Mouse (Mus musculus): ENCODE data around the gene Tmem150a. TPM values are rescaled to one million over a fixed set of nuclear protein-coding genes. Genes with fewer than 3 reads are reported as not detected.

Gene Tmem150a
- polyA plus RNA-seq, 1 experiment from 2014 or later = 11.3 TPM

DNA sequence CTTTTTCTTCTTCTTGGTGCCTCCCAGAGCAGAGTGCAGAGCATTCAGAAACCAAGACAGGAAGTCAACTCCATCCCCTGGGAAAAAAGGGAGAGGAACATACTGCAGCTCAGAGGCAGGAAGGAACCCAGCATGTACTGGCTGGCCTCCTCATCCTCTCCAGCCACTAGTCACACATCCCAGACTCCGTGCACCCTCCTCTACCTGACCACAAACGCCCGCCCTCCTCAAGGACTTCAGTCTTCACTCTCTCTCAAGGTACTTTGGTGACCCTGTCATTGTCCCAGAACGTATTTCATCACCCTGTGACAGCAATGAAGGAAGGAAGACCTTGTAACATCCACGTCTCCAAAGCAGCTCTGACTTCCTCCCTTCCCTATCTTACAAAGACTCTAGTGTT is 22.1 kb upstream of the Tmem150a start:
- Histone ChIP-seq H3K27me3 (replicated peaks) (no peaks in the 10 kb centered on the region), H3K4me3 (replicated peaks) (no peak overlapping the region), H3K9me3 (no peaks in the 10 kb centered on the region), H3K4me1 (replicated peaks) (no peaks in the 10 kb centered on the region), H3K27ac (no peak overlapping the region), H3K36me3 (peaks cover 31% of the 10 kb centered on the region), H3K4me2 (replicated peaks) (no peak overlapping the region), H3K9ac (no peak overlapping the region)
- no peak for ATAC-seq
- WGBS = 78% methylated on average over 5 of the region's 5 CpGs

DNA sequence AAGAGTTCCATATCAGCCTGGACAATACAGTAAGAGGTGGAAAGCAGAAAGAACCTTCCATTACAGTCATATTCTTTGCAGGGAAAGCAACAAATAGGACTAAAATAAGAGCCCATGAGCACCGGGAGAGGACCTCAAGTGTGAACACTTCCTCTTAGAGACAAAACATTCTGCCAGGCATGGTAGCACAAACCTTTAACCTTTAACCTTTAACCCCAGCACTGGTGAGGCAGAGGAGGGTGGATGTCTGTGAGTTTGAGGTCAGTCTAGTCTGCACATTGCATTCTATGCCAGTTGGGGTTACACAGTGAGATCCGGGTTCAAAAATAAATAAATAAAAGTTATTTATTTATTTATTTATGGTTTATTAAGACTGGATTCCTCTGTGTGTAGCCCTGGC is 14.8 kb upstream of the Tmem150a start:
- H3K9me3 ChIP-seq = no peaks in the 10 kb centered on the region
- peaks cover 8% of the 10 kb centered on the region; the same call in 1 of the 2 replicates for H3K4me1 ChIP-seq (replicated peaks)
- no peak for ATAC-seq
- H3K9ac ChIP-seq = no peak overlapping the region
- H3K27me3 ChIP-seq (replicated peaks) = no peaks in the 10 kb centered on the region
- WGBS = 61% methylated on average over 2 of the region's 2 CpGs
- no peak overlapping the region for H3K27ac ChIP-seq
- peaks cover 23% of the 10 kb centered on the region for H3K36me3 ChIP-seq
- H3K4me3 ChIP-seq (replicated peaks) = no peak overlapping the region
- no peak overlapping the region for H3K4me2 ChIP-seq (replicated peaks)

DNA sequence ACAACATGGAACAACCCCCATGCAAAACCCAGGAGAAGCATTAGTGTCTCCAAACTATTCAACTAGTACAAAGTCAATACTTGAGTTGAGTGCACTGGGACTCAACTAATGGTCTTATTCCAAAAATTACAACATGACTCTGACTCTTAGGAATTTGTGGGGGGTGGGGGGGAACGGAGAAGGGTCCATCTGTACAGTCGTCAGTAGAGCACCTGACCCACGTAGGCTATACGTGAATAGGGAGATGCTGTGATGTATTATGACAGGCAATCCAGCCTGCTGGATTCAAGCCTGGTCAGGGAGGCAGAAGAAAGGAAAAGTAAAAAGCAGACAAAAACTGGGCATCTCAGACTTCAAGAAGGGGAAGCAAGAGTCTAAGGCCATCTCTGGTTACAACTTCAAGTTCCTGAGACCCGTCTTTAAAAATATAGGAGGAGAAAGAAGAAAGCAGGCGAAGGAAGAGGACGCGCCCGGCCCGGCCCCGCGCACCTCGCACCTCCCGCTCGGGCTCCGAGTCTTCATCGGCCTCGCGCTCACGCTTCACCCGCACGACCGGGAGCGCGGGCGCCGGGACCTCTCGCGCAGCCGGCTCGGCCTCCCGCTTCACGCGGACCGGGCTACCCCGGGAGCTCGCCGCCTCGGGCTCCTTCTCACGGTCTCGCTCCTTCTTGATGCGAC is 10.7 kb upstream of the Tmem150a start:
- ATAC-seq = peak; percentile 65
- Histone ChIP-seq H3K36me3 (peaks cover 7% of the 10 kb centered on the region; the same call in 1 of the 2 replicates), H3K27me3 (replicated peaks) (no peaks in the 10 kb centered on the region), H3K9me3 (no peaks in the 10 kb centered on the region), H3K4me1 (replicated peaks) (peaks cover 17% of the 10 kb centered on the region), H3K27ac (peak overlapping the region; percentile 51; the same call in 1 of the 2 replicates), H3K4me2 (replicated peaks) (peak overlapping the region; percentile 83), H3K4me3 (replicated peaks) (peak overlapping the region; percentile 84), H3K9ac (peak overlapping the region; percentile 84)
- under 1% methylated on average over 42 of the region's 42 CpGs for WGBS

DNA sequence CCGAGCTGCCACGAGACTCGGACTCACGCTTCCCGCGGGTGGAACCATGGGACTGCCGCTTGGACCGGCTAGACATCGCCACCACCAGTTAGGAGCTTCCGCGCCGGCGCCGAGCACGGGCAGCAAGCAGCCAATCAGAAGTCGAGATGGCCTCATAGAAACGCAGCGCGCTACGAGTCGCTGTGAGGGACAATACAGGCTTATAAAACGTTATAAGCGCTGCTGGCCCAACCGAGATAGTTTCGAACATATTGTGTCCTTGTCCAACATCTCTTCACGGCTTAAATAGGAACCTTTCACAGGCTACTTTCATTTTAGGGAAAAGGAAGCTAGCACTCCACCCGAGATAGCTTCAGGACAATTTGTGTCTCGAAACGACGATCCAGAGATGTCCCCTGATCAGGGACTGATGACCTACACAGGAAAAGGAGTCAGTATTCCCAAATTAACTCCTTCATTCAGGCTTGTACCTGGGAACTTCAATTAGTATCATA is 10.1 kb upstream of the Tmem150a start, which contains the start of gene Usp39:
Gene Usp39, minus strand, starts transcription at position 111 of the 494 bp plus-strand sequence.
- peak within 1 kb of the TSS; percentile 84 for H3K9ac ChIP-seq
- under 1% methylated on average over 30 of the region's 30 CpGs for WGBS
- ATAC-seq = peak; percentile 87
- peak within 1 kb of the TSS; percentile 51; the same call in 1 of the 2 replicates for H3K27ac ChIP-seq
- peak within 1 kb of the TSS; percentile 84 for H3K4me3 ChIP-seq (replicated peaks)
- peaks cover 17% of the 10 kb centered on the region for H3K4me1 ChIP-seq (replicated peaks)
- no peaks in the 10 kb centered on the region for H3K27me3 ChIP-seq (replicated peaks)
- H3K4me2 ChIP-seq (replicated peaks) = peak within 1 kb of the TSS; percentile 83
- H3K9me3 ChIP-seq = no peaks in the 10 kb centered on the region
- H3K36me3 ChIP-seq = peaks cover 7% of the 10 kb centered on the region; the same call in 1 of the 2 replicates

DNA sequence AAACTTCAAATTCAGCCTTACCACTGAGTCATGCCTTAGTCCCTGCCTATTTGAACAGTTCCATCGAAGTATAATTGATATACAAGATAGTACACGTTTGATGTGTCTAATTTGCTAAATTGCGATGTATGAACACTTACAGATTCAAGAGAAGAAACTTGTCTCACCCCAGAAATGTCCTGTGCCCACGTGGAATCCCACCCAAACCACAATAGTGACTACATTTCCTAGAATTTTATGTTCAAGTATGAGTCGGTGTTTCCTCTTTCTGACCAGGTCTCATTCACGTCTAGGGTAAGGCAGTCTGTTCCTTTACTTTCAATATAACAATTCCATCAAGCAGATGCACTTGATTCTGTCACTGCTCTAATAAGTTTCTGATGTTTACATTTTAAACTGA is 9.6 kb upstream of the Tmem150a start:
- Histone ChIP-seq H3K36me3 (peaks cover 7% of the 10 kb centered on the region; the same call in 1 of the 2 replicates), H3K27me3 (replicated peaks) (no peaks in the 10 kb centered on the region), H3K4me2 (replicated peaks) (peak overlapping the region; percentile 83), H3K4me3 (replicated peaks) (no peak overlapping the region), H3K9me3 (no peaks in the 10 kb centered on the region), H3K4me1 (replicated peaks) (peaks cover 17% of the 10 kb centered on the region), H3K9ac (no peak overlapping the region), H3K27ac (no peak overlapping the region)
- WGBS = 46% methylated on average over 6 of the region's 6 CpGs
- ATAC-seq = no peak

DNA sequence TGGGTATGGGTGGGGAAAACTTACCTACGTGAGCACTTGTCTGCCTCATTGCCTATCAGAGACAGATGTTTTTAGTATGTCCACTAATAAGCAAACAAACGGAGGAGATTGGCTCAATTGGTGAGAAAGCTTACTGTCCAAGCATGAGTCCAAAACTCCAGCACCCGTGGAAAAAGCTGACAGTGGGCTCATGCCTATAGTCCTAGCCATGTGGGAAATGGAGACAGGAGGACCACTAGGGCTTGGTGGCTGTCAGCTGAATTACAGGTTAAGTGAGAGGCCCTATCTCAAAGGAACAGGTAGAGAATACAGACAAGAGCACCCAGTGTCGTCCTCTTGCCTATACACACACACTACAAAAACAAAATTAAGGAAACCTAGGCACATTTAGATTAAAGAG is 9.0 kb upstream of the Tmem150a start:
- WGBS = 83% methylated on average over 4 of the region's 4 CpGs
- peaks cover 17% of the 10 kb centered on the region for H3K4me1 ChIP-seq (replicated peaks)

DNA sequence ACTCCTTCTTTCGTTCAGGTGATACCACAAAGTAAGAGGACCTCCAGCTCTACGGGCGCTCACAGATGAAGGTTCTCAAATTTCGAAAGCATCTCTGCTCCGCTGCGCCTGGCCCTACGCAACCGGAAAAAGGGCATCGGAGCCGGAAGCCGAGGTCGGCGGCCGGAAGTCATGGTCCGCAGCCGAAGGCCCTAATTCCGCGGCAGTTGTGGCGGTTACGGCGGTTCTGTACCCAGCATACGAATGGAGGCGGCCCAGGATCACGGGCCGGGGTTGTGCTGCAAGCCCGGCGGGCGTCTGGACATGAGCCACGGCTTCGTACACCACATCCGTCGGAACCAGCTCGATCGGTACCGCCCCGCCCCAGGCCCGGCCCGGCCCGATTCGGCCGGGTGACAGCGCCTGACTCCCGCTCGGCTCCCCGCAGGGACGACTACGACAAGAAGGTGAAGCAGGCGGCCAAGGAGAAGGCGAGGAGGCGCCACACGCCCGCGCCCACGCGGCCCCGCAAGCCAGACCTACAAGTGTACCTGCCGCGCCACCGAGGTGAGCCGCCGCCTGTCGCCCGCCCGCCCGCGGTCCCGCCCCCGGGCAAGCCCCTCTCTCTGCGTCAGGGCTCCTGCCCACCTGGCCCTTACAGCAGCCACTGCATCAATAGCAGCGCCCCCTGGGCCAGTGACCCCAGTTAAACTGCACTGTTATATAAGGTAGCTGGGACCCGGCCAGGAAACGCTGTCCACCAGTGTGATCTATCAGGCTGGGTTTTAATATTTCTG is 7.9 kb upstream of the Tmem150a start, which contains the start of gene 0610030E20Rik:
Gene 0610030E20Rik, plus strand, starts transcription at position 152 of the 776 bp plus-strand sequence.
- H3K4me2 ChIP-seq (replicated peaks) = peak within 1 kb of the TSS; percentile 82
- peaks cover 7% of the 10 kb centered on the region; the same call in 1 of the 2 replicates for H3K36me3 ChIP-seq
- peak within 1 kb of the TSS; percentile 81 for H3K4me3 ChIP-seq (replicated peaks)
- no peaks in the 10 kb centered on the region for H3K9me3 ChIP-seq
- peaks cover 17% of the 10 kb centered on the region for H3K4me1 ChIP-seq (replicated peaks)
- peak within 1 kb of the TSS; percentile 90 for H3K27ac ChIP-seq
- no peaks in the 10 kb centered on the region for H3K27me3 ChIP-seq (replicated peaks)
- under 1% methylated on average over 72 of the region's 72 CpGs for WGBS
- peak within 1 kb of the TSS; percentile 86 for H3K9ac ChIP-seq
- peak; percentile 80 for ATAC-seq

More for the DNA sequence above, 9.0 kb upstream of the Tmem150a start:
- H3K9ac ChIP-seq = no peak overlapping the region
- peaks cover 7% of the 10 kb centered on the region; the same call in 1 of the 2 replicates for H3K36me3 ChIP-seq
- no peak overlapping the region; the same call in 1 of the 2 replicates for H3K4me2 ChIP-seq (replicated peaks)
- ATAC-seq = no peak
- H3K27me3 ChIP-seq (replicated peaks) = no peaks in the 10 kb centered on the region
- H3K27ac ChIP-seq = no peak overlapping the region
- no peak overlapping the region for H3K4me3 ChIP-seq (replicated peaks)
- no peaks in the 10 kb centered on the region for H3K9me3 ChIP-seq

DNA sequence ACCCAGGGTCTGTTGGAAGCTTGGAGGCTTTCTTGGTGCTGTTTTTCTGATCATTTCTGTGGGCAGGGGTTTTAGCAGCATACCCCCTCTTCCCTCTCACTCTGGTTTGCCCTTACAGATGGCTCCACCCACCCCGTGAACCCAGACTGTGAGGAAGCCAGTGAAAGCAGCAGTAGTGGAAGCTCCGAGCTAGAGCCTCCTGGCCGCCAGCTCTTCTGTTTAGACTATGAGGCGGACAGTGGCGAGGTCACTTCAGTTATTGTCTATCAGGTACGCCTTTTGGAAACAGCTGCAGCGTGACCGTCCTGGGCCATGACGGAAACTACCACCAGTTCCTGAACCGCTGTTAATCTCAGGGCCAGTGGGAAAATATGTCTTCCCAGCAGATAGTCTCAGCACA is 6.8 kb upstream of the Tmem150a start:
- peaks cover 17% of the 10 kb centered on the region for H3K4me1 ChIP-seq (replicated peaks)
- H3K4me3 ChIP-seq (replicated peaks) = peak overlapping the region; percentile 81; the same call in 1 of the 2 replicates
- H3K27ac ChIP-seq = no peak overlapping the region
- no peaks in the 10 kb centered on the region for H3K9me3 ChIP-seq
- 0 out of 2 replicates have a peak overlapping the region, but pooled peaks have one; percentile 6 for H3K9ac ChIP-seq
- 71% methylated on average over 10 of the region's 10 CpGs for WGBS
- ATAC-seq = no peak
- peak overlapping the region; percentile 82 for H3K4me2 ChIP-seq (replicated peaks)
- H3K36me3 ChIP-seq = peaks cover 7% of the 10 kb centered on the region; the same call in 1 of the 2 replicates
- no peaks in the 10 kb centered on the region for H3K27me3 ChIP-seq (replicated peaks)

DNA sequence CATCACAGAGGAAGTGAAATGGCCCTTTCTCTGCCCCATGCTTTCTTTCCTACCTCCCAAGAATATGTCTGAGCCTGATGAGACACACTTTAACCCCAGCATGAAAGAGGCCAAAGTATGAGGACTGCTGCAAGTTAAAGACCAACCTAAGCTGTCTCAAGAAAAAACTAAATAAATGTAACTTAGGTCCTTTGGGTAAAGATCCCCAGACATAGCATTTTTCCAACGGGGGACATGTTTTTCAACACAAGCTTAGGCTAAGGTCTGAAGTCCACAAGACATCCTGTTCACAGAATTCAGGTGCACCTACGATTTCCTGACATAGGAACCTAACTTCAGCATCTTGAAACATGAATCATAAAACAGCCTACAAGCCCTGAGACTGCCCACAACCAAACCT is 5.0 kb upstream of the Tmem150a start:
- ATAC-seq = no peak
- Histone ChIP-seq H3K4me3 (replicated peaks) (no peak overlapping the region), H3K9ac (no peak overlapping the region), H3K27me3 (replicated peaks) (no peaks in the 10 kb centered on the region), H3K36me3 (peaks cover 7% of the 10 kb centered on the region; the same call in 1 of the 2 replicates), H3K4me2 (replicated peaks) (no peak overlapping the region), H3K9me3 (no peaks in the 10 kb centered on the region), H3K4me1 (replicated peaks) (peaks cover 15% of the 10 kb centered on the region; the same call in 1 of the 2 replicates), H3K27ac (no peak overlapping the region)
- 90% methylated on average over 2 of the region's 2 CpGs for WGBS

DNA sequence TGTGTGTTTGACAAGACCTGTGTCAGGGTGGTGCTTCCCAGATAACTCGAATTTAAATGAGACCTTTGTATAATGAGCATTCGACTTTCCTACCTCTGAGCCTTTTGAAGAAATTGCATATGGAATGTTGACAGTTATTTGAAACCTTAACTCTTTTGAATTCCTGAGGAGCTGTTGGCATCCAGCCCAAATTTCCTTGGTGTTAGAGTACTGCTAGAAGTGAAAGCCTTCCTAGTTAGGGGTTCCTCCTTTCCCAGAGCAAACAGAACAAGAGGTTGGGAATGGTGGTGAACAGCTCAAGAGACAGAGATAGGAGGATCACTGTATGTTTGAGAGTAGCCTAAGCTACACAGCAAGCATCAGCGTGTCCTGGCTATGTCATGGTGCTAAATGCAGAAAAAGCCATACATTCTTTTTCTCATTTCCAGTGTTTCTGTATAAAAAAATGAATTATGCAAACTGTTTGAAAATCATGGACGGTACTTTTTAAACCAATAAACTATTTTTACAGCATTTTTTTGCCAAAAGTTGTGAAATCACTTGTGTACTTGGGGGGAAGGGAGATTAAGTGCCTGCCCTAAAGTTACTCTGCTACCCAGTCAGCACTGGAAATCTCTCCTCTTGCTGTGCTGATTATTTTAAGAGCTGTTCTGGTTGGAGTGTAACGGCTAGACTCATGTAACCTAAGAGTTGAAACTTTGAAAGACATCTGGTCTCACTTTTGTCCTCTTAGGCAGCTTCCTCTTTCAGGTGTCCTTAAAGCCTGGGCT is 2.4 kb upstream of the Tmem150a start:
- no peak for ATAC-seq
- 69% methylated on average over 5 of the region's 5 CpGs for WGBS
- Histone ChIP-seq H3K27ac (no peak overlapping the region), H3K4me1 (replicated peaks) (peaks cover 31% of the 10 kb centered on the region), H3K27me3 (replicated peaks) (no peaks in the 10 kb centered on the region), H3K9ac (no peak overlapping the region), H3K36me3 (peaks cover 7% of the 10 kb centered on the region; the same call in 1 of the 2 replicates), H3K9me3 (no peaks in the 10 kb centered on the region), H3K4me3 (replicated peaks) (no peak overlapping the region), H3K4me2 (replicated peaks) (no peak overlapping the region)

DNA sequence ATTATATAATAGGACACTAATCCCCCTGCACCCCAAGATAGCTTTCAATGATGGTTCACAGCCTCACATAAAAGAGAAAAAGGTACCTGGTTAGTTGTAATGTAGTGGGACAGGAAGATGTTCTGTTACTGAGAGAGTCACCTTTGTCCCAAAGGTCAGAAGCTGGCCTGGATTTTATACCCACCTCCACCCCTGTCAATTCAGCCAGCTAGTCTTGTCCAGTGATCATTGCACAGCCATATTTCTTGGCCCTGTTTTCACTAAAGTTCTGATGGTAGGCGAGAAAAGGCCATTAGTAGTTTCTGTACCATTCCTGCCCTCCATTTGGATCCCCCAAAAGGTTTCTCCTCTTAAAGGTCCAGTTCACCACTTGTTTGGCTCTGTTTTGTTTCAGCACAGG is 1.2 kb upstream of the Tmem150a start:
- no peaks in the 10 kb centered on the region for H3K9me3 ChIP-seq
- no peaks in the 10 kb centered on the region for H3K27me3 ChIP-seq (replicated peaks)
- no peak overlapping the region for H3K9ac ChIP-seq
- no peak overlapping the region for H3K4me3 ChIP-seq (replicated peaks)
- peaks cover 24% of the 10 kb centered on the region for H3K4me1 ChIP-seq (replicated peaks)
- no peak for ATAC-seq
- no peak overlapping the region for H3K4me2 ChIP-seq (replicated peaks)
- no peak overlapping the region for H3K27ac ChIP-seq
- WGBS = 76% methylated on average over 1 of the region's 1 CpGs
- no peaks in the 10 kb centered on the region; the same call in 1 of the 2 replicates for H3K36me3 ChIP-seq
